Mouse (Mus musculus) embryonic facial prominence, embryonic 11.5 days (tissue): Measurements from ENCODE around the gene Msrb1. TPM values are rescaled to one million over a fixed set of nuclear protein-coding genes. Genes with fewer than 3 reads are reported as not detected.

Experiments used
- ATAC-seq: fragments of 200-750 bp; cut with Nextera tagmentation; replicated peaks from 2 replicates; pipeline ENCODE4 v1.8.0; 2017; ENCODE audit warnings: low read depth; ENCODE audit not compliant: insufficient number of reproducible peaks, low FRiP score, low TSS enrichment
- DNase-seq: peaks from one replicate; pipeline ENCODE4 v3.0.0-alpha.2; 2015; ENCODE audit warnings: low spot score
- H3K27ac ChIP-seq: fragments of 300-500 bp; sonication (generic); replicated peaks from 2 replicates; pipeline ENCODE4 v1.5.1; 2014; ENCODE audit warnings: mild to moderate bottlenecking, low read depth, low read length, control low read depth
- H3K27me3 ChIP-seq: fragments of 300-500 bp; sonication (generic); 2 replicates; pipeline ENCODE4 v1.6.1; 2014; ENCODE audit warnings: mild to moderate bottlenecking, low read length, moderate library complexity, mixed read lengths; ENCODE audit not compliant: control insufficient read depth, insufficient read depth
- H3K36me3 ChIP-seq: fragments of 300-500 bp; sonication (generic); replicated peaks from 2 replicates; pipeline ENCODE4 v1.6.1; 2014; ENCODE audit warnings: low read depth, mild to moderate bottlenecking, low read length, moderate library complexity, mixed read lengths; ENCODE audit not compliant: control insufficient read depth, insufficient read depth
- H3K4me1 ChIP-seq: fragments of 300-500 bp; sonication (generic); 2 replicates; pipeline ENCODE4 v1.6.1; 2014; ENCODE audit warnings: low read length, mixed read lengths; ENCODE audit not compliant: control insufficient read depth, insufficient read depth
- H3K4me2 ChIP-seq: fragments of 300-500 bp; sonication (generic); 2 replicates; pipeline ENCODE4 v1.6.1; 2014; ENCODE audit warnings: low read depth, mild to moderate bottlenecking, control low read depth, low read length, moderate library complexity
- H3K4me3 ChIP-seq: fragments of 300-500 bp; sonication (generic); 2 replicates; pipeline ENCODE4 v1.5.1; 2014; ENCODE audit warnings: low read depth, low read length, control low read depth
- H3K9ac ChIP-seq: fragments of 300-500 bp; sonication (generic); replicated peaks from 2 replicates; pipeline ENCODE4 v1.6.1; 2014; ENCODE audit warnings: mild to moderate bottlenecking, control low read depth, low read length
- H3K9me3 ChIP-seq: fragments of 300-500 bp; sonication (generic); replicated peaks from 2 replicates; pipeline ENCODE4 v1.6.1; 2016; ENCODE audit warnings: mild to moderate bottlenecking, low read length, inconsistent platforms, mixed read lengths; ENCODE audit not compliant: control insufficient read depth
- WGBS: fragments of 180-500 bp; shearing (Covaris S2); extraction: QIAGEN DNeasy Blood & Tissue Kit; methylation state at CpG from one replicate; pipeline ENCODE4 v1.1.7; 2014; 5-methylcytosine and 5-hydroxymethylcytosine counted together
- polyA plus RNA-seq: library from polyadenylated mRNA; unstranded; fragments of >200 nt; fragmentation: Nextera tagmentation; extraction: Ambion mirVana; gene quantifications from 2 replicates; pipeline ENCODE4 v1.2.1, GENCODE M21; 2014

The Msrb1 gene
- polyA plus RNA-seq, 1 experiment from 2014 or later: 24.3 TPM

DNA sequence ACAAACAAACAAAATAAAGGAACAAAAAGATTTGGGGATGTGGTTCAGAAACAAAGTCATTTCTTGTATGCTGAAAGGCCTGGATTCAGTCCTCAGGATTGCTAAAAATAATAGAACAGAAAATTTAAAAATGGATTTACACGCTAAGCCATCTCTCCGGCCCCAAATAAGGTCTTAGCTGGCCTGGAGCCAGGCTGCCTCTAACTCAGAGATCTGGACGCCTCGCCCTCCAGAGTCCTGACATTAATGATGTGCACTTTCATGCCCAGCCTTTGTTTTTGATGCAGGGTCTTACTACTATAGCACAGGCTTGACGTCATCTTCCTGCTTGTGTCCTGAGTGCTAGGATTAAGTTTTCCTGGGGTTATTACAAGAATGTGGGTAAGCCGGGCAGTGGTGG lies 7.4 kb upstream of the Msrb1 start:
- Histone ChIP-seq H3K4me1 (no peaks in the 10 kb centered on the region), H3K9me3 (no peaks in the 10 kb centered on the region), H3K4me2 (no peak overlapping the region), H3K4me3 (no peak overlapping the region), H3K27ac (no peak overlapping the region), H3K36me3 (no peaks in the 10 kb centered on the region), H3K27me3 (no peaks in the 10 kb centered on the region), H3K9ac (no peak overlapping the region)
- no peak for ATAC-seq
- DNase-seq: no peak
- WGBS: 82% methylated on average over 6 of the region's 6 CpGs

DNA sequence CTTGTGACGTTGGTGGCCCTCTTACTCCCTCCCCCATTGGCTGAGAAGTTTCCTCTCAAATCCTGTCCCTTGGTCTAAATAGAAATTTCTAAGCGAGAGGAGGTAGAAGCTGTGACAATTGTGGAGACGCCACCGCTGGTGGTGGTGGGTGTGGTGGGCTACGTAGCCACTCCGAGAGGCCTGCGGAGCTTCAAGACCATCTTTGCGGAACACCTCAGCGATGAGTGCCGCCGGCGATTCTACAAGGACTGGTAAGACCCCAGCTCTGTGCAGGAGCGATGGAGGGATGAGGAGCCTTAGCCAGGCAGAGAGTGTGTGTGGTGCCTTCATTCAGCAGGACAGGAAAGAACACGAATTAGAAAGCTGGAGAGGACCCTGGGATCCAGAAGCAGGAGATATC lies 5.7 kb upstream of the Msrb1 start:
- H3K4me2 ChIP-seq: no peak overlapping the region
- ATAC-seq (no peak), DNase-seq (no peak)
- no peaks in the 10 kb centered on the region for H3K9me3 ChIP-seq
- no peak overlapping the region for H3K27ac ChIP-seq
- 81% methylated on average over 14 of the region's 14 CpGs for WGBS
- no peak overlapping the region for H3K4me3 ChIP-seq
- no peaks in the 10 kb centered on the region for H3K4me1 ChIP-seq
- no peak overlapping the region for H3K9ac ChIP-seq
- H3K27me3 ChIP-seq: no peaks in the 10 kb centered on the region
- H3K36me3 ChIP-seq: no peaks in the 10 kb centered on the region

DNA sequence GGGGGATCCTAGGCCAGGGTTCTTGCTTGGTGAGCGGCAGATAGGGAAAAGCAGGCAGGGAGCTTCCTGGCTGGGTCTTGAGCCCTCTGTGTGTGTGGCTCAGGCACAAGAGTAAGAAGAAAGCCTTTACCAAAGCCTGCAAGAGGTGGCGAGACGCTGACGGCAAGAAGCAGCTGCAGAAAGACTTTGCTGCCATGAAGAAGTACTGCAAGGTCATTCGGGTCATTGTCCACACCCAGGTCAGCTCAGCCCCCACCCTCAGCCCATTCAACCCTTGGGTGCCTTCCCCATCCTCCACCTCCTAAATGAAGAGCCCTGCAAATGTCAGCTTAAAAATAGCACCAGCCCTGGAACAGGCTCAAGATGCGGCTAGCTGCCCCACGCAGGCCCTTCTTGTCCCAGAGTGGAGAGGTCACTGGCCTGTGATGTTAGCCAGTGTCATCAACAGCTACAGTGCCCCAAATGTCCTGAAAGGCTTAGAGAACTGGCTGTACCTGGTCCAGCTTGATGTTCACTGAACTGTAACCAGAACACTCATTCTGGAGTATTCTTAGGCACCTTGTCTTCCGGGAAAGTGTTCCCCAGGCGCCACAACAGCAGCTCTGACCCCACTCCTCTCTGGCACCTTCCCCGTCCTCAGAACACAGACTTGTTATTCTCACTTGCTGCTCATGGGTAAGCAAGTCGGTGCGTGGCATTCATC lies 4.1 kb upstream of the Msrb1 start:
- H3K27ac ChIP-seq: no peak overlapping the region
- H3K27me3 ChIP-seq: no peaks in the 10 kb centered on the region
- WGBS: 84% methylated on average over 12 of the region's 12 CpGs
- DNase-seq (no peak), ATAC-seq (no peak)
- no peaks in the 10 kb centered on the region for H3K36me3 ChIP-seq
- H3K4me3 ChIP-seq: no peak overlapping the region
- no peaks in the 10 kb centered on the region for H3K4me1 ChIP-seq
- no peak overlapping the region for H3K9ac ChIP-seq
- no peak overlapping the region for H3K4me2 ChIP-seq
- H3K9me3 ChIP-seq: no peaks in the 10 kb centered on the region

DNA sequence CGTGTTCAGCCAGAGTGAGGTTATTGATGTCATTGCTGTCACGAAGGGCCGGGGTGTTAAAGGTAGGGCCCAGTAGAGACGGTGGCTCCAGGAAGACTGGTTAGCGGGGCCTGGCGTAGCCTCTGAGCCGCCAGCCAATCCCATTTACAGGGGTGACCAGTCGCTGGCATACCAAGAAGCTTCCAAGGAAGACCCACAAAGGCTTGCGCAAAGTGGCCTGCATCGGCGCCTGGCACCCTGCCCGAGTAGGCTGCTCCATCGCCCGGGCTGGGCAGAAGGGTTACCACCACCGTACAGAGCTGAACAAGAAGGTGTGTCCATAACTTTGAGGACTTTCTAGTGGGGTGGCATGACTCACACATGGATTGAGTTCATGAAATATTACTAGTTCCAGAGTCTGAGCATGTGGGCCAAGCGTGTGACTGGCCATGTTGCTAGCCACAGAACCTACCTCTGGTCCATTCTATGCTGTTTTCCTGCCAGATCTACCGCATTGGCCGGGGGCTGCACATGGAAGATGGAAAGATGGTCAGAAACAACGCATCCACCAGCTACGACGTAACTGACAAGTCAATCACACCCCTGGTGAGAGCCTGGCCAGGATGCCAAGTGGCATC lies 2.9 kb upstream of the Msrb1 start:
- WGBS: 92% methylated on average over 21 of the region's 21 CpGs
- H3K4me2 ChIP-seq: no peak overlapping the region
- H3K27ac ChIP-seq: no peak overlapping the region
- H3K9ac ChIP-seq: no peak overlapping the region
- no peaks in the 10 kb centered on the region for H3K9me3 ChIP-seq
- H3K36me3 ChIP-seq: no peaks in the 10 kb centered on the region
- no peaks in the 10 kb centered on the region for H3K4me1 ChIP-seq
- DNase-seq: no peak
- no peak overlapping the region for H3K4me3 ChIP-seq
- no peak for ATAC-seq
- H3K27me3 ChIP-seq: no peaks in the 10 kb centered on the region

DNA sequence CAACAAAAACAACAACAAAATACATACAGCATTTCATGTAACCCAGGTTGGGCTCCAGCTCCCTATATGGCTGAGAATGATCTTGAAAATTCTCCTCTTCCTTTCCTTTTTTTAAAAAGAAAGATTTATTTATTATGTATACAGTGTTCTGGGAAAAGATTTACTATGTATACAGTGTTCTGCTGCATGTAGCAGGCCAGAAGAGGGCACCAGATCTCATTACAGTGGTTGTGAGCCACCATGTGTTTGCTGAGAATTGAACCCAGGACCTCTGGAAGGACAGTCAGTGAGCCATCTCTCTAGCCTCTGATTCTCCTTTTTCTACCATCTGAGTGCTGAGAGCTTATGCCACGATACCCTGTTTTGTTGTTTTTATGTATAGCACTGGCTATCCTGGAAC lies 1.9 kb upstream of the Msrb1 start:
- Histone ChIP-seq H3K27me3 (no peaks in the 10 kb centered on the region), H3K9me3 (no peaks in the 10 kb centered on the region), H3K36me3 (no peaks in the 10 kb centered on the region), H3K27ac (no peak overlapping the region), H3K4me2 (no peak overlapping the region), H3K9ac (no peak overlapping the region), H3K4me3 (no peak overlapping the region), H3K4me1 (no peaks in the 10 kb centered on the region)
- DNase-seq (no peak), ATAC-seq (no peak)
- WGBS: 77% methylated on average over 1 of the region's 1 CpGs

DNA sequence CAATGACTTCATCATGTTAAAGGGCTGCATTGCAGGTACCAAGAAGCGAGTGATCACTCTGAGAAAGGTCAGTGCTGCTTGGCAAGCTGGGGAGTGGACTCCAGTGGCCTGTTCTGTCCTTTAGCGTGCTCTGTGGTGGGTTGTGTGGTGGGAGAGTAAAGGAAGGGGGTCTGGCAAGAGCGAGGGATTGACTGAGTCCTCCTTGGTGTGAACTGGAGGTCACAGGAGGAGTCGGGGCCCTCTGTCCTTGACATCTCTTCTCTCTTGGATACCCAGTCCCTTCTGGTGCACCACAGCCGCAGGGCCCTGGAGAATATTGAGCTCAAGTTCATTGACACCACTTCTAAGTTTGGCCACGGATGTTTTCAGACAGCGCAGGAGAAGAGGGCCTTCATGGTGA lies 996 bp upstream of the Msrb1 start:
- H3K36me3 ChIP-seq: no peaks in the 10 kb centered on the region
- ATAC-seq (no peak), DNase-seq (no peak)
- no peak overlapping the region for H3K4me3 ChIP-seq
- H3K9me3 ChIP-seq: no peaks in the 10 kb centered on the region
- no peak overlapping the region for H3K9ac ChIP-seq
- H3K4me2 ChIP-seq: no peak overlapping the region
- 84% methylated on average over 7 of the region's 7 CpGs for WGBS
- H3K4me1 ChIP-seq: no peaks in the 10 kb centered on the region
- H3K27ac ChIP-seq: no peak overlapping the region
- no peaks in the 10 kb centered on the region for H3K27me3 ChIP-seq

DNA sequence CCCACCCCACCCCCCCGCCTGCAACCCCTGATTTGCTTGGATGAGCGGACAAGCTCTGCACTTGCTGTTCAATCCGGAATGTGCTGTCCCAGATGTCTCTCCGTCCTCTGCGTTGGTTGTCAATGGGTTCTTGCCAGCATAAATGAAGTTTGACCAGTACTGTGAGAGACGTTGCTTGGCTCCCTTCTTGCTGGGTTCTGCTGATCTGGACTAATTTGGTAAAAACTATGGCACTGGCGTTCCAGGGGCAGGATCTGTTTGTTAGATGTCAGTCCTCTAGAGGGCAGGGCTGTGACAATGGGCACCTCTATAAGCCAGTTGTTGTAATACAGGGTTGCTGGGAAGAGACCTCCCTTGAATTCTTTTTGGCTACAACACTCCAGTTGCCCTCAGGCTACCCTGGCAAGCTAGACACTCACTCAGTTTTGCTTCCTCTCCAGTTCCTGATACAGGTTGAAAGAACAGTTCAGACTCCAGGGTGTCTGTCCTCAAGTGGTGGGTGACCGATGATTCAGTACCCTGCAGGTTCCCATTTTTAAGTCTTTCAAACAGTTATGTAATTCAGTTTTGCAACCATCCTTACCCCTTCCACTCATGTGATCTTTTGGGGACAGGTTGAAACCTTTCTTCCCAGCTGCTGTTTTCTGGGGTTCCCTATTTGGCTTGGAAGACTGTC lies 831 bp downstream of the Msrb1 start:
- no peaks in the 10 kb centered on the region for H3K4me1 ChIP-seq
- 27% methylated on average over 8 of the region's 8 CpGs for WGBS
- H3K9ac ChIP-seq: no peak overlapping the region
- H3K27me3 ChIP-seq: no peaks in the 10 kb centered on the region
- ATAC-seq (no peak), DNase-seq (peak; percentile 6)
- H3K4me3 ChIP-seq: peak overlapping the region; percentile 59
- no peaks in the 10 kb centered on the region for H3K36me3 ChIP-seq
- no peak overlapping the region for H3K27ac ChIP-seq
- H3K9me3 ChIP-seq: no peaks in the 10 kb centered on the region
- peak overlapping the region; percentile 73 for H3K4me2 ChIP-seq

DNA sequence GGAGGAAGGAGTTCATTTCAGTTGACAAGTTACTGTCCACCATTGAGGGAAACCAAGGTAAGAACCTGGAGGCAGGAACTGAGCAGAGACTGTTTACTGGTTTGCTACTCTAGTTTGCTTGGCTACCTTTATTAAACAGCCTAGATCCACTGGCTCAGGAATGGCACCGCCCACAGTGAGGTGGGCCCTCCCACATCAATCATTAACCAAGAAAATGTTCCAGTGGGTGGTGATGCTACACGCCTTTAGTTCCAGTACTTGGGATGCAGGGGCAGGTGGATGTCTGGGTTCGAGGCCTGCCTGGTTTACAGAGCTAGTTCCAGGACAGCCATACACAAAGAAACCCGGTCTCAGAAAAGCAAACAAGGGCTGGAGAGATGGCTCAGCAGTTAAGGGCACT lies 1.8 kb downstream of the Msrb1 start:
- no peaks in the 10 kb centered on the region for H3K4me1 ChIP-seq
- H3K4me3 ChIP-seq: no peak overlapping the region
- DNase-seq (no peak), ATAC-seq (no peak)
- H3K27me3 ChIP-seq: no peaks in the 10 kb centered on the region
- H3K4me2 ChIP-seq: no peak overlapping the region
- no peaks in the 10 kb centered on the region for H3K36me3 ChIP-seq
- H3K9me3 ChIP-seq: no peaks in the 10 kb centered on the region
- H3K27ac ChIP-seq: no peak overlapping the region
- 89% methylated on average over 4 of the region's 4 CpGs for WGBS
- no peak overlapping the region for H3K9ac ChIP-seq
